Mouse (Mus musculus) lung, postnatal 14 days (tissue): ENCODE measurements around the gene Rorb.

Source experiments
- DNase-seq: peaks from one replicate; pipeline ENCODE4 v3.0.0; 2021

The Rorb gene

DNA sequence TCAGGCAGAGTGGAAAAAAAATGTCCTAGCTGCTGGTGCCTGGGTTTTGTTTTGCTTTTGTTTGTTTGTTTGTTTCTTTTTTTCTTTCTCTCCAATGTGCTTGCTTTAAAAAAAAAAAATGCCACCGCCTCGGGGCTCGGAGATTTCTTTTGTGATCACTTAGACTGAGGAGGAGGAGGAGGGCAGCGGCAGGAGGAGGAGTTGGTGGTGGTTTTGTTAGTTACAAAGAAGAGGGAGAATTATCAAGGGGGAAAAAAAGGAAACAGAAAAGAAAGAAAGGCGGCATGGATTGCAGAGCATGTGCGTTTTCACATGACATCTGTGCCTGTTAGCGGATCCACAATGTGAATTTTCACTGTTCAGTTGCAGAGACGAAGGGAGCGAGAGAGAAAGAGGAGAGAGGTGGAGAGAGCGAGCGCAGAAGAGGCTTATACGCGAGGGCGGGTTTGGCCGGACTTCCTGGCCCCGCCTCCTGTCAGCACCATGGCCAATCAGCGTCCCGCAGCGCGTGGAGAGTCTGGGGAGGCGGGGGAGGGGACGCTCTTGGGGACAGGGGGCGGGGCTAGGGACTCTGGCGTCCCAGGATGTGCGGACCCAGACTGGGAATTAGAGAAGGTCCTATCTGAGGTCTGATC, at the start of gene Rorb:
TSS of gene Rorb (minus strand) at position 404 of the 635 bp plus-strand sequence.
- DNase-seq = peak; percentile 77

DNA sequence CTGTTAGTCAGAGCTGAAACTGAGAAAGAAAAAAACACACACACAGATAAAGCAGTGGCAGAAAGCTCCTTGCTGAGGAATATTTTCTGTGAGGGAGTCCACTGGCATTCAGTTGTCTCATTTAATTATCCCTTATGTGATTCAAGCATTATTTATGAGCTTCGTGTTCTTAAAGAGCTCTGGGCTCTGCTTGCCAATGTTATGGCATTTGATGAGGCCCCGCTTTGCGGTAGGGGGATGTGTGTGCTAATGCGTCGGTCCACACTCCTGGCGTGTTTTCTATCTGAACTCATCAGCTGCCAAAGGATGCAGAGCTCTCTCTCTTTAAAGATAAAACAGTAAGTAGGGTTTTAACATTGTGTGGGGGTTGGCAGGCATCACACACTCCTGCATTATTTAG, 37.9 kb upstream of the Rorb start:
- DNase-seq = no peak

DNA sequence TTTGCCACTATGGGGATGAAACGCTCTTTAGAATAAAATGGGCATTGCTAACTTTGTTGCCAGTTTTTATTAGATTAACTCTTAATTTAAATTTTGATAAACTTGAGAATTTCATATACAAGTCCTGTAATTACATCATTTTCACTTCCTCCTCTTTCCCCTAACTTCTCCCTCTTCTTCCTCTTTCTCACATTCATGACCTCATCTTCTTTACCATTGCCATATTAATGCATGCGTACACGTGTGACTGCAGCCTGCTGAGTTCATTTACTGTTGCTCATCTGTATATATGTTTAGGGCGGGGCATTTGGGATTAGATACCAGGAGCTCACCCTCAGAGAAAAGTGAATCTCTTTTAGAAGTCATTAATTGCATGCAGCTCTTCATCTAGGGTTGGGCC, 33.5 kb upstream of the Rorb start:
- no peak for DNase-seq

DNA sequence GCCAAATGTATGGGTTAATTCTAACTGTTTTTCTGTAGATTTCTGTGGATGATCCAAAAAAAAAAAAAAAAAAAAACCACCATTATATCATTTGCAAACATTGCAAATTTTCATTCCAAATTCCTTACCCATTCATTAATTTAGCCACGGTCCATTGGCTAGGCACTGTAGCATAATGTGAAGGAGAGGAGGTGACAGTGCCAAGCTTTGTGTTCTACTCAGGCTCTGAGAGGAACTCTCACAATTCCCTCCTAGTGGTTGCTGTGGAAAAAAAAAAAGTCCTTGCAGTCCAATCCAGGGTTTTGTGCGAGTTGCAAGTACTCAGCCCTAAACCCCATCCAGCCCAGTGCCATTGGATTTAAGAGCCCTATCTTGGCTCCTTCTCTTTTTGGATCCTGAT, 25.9 kb upstream of the Rorb start:
- no peak for DNase-seq

DNA sequence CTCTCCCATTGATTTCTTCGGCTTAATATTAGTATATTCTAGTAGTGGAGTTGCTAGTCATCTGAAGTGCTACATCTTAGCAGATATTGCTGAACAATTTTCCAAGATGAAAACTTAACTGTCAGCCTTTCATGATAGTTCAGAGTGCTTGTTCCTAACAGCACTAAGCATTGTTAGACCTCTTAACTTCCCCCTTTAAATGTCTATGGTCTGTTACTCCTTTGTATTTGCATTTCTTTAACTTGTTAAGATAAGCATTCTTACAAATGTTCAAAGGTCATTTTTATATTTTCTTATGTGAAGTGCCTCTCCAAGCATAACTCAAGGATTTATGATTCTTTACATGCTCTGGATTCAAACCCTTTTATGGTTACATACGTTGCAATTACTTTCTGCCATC, 24.8 kb upstream of the Rorb start:
- DNase-seq = no peak

DNA sequence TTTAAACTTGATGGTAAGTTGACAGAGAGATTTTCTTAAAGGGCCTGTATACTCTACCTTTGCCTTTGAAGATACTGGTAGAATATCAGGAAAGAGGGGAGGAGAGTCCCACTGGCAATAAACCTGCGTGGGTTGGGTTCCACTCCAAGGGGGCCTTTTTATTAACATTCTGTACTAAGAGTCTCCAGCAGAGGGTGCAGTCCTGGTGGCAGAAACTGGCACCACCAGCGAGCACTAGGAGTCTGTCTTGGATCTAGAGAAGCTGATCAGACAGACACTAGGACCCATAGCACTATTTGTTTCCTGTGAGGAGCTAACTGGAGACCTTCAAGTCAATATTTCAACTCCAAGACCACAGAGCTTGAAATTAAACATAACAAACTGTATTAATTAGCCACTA, 11.3 kb upstream of the Rorb start:
- no peak for DNase-seq

DNA sequence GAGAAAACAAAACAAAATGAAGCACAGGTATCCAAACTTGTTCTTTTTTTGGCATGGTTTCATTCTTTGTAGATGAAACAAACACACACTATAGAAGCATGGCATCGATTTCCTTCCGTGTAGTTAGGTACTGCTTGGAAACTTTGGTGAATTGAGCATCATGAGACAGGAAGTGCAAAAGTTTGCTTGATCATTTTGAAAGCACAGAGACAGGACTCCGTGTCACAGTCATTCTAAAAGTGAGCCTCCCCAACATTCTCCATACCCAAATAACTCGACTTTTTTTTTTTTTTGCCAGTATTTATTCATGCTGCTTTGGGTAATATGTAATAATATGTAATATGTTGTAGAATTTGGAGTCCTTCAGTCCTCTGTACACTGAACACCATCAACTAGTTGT, 1.2 kb upstream of the Rorb start:
- no peak for DNase-seq

DNA sequence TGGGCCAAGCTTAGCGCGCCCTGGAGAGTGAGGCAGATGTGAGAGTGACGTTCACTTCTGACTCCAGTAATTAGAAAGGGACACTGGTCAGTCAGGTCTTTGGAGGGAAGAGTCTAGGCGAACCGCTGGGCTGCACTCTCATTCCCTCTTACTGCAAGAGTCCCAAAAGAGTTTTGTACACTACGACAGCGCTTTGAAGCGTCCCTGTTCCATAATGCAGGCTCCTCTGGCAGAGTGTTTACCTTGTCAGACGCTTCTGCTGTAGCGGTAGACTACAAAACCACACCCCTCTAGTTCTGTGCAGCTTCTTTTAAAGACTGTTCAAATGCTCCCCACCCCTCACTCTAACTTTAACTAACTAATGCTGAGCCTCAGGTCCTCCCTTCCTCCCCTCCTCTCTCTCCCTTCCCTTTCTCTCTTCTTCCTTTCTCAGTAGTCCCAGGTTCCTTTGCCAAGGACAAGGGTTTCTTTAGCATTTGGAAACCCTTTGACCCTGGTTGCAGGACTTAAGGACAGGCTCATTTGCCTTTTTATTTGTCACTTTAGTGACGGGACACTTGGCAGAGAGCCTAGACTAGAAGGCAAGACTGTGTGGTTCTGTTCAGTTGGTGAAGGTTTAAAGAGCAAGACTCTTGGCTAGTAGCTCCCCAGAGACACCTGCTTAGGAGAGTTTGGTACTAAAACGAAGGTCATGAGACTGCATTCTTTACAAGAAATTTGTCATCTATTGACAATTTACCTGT, 603 bp upstream of the Rorb start:
- DNase-seq = no peak

DNA sequence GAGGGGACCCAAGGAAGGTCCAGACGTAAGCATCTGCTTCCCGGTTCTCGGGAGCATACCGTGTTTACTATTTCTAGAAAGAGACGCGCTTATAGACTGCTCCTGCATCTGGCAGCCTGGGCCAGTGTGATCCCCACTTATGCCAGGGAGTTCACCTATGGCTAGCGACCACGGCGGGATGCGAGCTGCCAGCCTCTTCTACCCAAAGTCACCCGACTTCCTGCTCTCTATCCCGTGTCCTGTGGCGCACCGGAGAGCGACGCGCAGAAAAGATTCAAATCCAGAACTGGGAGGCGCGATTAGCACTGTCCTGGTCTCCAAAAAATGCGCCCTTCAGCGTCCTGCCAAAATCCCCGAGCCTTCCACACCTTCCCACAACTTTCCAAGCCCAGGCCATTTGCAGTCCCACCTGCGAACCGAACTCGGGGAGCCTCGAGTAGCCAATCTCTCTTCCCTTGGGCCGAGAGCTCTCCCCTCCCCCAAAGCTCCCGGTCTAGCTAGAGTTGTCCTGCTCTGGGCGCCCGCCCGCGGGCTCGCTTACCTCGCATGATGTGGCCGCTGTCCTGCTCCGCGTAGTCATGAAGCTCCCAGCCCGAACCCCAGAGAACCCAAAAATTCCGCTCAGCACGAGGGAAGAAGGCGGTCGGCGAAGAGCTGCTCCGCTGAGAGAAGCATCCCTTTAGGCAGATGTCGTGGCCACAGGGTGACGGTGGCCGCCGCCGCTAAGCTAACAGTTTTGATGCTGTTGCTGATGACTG, 806 bp downstream of the Rorb start:
- peak; percentile 2 for DNase-seq

DNA sequence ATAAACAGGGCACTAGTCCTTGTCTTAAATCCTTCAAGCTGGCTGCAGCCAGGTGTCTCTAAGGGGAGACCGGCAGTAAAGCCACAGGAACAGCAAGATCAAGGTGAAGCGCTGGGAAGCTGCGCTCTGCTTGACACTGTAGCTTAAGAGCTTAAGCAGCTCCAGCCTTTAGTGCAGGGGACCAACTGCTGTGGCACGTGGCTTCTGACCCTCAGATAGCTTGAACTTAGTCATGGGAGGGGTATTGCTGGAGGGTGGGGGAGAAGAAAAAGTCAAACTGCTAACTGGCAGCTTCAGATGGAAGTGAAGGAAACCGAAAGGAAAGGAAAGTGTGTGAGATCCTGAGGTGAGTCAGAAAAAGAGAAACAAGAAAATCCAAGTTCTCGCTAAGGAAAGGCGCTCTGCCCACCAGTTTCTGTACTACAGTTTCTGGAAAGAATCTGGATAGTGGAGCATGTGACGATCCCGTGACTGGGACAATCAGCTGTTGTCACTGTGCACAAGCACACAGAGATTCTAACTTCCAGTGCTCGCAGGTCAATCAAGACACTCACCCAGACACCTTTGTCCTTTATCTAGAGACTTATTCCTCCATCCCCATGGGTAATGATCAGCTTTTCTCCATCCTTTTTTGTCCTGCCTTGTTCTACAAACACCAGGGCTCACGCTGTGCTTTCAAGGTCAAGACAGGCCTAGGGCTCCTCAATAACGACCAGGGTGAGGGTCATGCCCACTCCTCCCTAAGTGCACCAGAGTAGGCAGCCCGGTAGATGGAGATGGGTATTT, 2.2 kb downstream of the Rorb start:
- DNase-seq = no peak

DNA sequence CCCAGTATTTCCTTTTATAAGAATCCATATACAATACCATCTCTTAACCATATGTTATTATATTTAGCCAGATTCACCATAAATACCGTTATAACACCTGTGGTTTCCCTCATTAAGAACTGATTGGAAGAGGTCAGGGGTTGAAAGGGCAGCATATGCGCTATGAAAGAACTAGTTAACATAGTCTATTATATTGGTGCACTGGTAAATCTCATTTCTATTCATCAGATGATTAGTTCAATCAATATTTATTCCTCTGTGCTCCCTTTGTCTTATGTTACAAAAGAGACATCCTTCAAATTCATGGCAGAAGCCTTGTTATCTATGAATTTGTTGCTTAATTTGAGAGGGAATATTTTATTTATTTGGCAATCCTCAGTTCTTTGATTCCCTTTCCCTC, 6.4 kb downstream of the Rorb start:
- no peak for DNase-seq

DNA sequence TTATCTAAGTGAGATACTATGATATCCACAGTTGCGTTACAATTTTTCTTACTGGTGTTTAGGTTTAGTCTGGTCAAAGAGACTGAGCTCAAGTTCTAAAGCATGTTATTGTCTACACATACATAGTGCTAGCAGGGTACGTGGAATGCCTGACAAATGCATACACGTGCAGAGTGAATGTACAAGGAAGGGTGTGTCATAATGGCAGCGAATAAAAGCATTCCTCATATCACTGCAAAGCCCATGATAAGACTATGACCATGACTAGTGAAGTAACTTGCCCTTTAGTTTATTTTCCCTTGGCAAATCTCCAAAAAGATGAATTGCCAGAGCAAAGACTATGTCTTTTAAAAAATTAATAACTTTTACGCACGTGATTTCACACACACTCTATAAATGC, 13.8 kb downstream of the Rorb start:
- no peak for DNase-seq

DNA sequence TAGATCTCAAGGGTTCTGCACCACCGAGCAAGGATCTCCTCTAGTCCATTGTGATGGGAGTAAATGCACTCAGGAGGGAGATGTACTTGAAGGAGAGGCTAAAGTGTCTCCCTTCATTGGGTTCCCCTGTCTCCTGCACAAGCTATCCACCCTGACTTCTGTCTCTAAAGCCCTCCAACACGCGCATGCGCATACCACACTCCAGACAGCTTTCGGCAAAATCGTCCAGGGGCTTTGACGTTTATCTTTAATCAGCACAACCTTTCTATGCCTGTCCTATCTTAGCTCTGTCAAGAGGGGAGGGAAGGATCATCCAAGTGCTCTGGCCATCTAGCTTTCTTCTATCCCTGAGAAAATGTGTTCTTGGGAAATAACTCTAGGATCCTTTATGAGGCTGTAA, 21.6 kb downstream of the Rorb start:
- DNase-seq = no peak

DNA sequence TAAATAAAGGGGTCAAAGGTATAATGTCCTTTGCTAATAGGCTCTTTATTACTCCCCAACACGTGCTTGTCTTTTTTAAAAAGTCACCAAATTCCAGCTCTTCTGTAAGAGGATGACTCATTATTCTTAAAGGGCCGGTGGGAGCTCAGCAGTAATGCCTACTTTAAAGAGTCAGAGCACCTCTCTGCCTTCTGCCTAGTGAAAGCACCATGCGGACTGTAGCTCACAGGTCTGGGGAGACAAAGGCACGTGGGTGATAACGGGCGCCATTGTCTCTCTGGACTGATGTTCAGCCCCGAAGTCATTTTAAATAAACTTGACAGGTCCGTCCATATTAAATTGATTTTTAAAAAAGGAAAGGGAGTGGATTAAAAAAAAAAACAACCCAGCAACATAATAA, 33.1 kb downstream of the Rorb start:
- DNase-seq = no peak

DNA sequence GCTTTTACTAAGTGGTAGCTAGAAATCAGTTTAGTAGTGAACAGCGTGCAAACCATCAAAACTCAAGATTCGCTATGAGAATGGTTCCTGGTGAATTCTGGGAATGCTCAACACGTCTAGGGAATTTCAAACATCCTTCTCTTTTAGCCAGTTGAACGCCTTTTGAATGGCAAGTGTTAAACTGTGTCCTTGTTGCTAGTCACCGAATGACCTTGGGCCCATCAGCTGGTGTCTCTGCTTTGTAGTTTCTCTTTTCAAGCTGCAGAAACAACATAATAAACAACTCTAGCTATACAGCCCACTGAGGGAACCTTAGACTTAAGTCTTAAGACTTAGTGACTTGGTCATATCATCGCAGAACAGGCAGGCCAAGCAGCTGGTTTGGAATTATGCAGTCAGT, 36.2 kb downstream of the Rorb start:
- DNase-seq = no peak

DNA sequence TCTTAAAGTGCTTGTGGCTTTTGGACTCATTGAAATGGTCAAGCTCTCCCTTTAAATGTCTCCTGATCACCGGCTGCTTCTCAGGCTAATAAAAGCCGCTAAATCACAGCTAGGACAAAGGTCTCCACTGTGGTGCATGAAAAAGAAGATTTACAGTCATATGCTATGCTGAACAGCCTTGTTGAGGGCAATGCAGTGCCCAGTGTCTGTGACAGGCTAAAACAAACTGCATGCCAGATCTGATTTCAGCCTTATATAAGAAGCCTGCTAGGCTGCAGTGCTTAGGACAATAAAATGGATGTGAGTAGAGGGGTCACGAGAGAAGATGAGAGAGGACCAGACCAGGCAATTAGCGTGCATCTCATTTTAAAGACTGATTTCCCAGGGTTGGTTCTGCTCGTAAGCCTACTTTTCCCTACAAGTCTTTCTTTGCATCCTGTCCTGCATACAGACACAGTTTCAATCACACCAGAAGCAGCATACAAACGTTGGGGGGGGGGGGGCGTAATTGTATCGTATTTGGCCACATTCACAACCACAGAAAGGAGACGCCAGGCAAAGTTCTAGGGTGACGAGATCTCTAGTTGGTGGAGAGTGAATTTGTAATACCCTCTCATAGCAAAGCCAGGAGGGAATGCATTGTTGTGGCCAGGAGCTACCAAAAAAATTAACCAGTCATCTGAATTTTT, 52.1 kb downstream of the Rorb start:
- no peak for DNase-seq

DNA sequence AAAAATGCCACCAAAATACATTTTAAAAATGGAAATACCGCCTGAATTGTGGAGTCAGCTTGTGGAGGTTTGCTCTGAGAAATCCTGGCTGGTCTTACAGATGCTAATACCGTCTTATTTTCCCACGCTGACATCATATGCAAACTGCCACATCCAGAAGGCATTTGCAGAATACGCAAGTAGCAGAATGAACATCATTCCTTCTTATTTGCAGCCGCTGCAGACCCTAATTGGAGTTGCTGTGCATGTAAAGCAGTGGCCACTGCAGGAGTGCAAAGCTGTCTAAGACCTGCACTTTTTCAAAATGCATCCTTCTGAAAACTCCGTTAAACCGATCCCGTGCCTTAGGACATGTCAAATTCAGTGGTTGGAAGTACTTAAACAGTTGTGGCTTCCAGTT, 52.8 kb downstream of the Rorb start:
- DNase-seq = no peak

DNA sequence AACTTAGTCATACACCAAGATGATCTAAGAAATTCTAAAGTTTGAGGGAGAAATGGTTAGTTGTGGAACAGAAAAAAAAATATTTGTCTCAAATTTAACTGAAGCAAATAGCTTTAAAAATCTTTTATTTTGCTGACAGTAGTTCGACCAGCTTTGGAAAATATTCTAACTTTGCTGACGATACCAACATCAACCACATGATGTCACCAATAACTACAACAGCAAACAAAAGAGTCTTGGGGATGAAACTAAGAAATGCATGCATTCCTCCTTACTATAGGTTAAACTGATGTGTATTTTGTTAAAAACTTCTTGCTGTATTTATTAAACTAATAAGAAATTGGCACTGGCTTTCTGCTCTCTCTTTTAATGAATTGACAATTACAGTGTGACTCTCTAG, 67.9 kb downstream of the Rorb start:
- no peak for DNase-seq

DNA sequence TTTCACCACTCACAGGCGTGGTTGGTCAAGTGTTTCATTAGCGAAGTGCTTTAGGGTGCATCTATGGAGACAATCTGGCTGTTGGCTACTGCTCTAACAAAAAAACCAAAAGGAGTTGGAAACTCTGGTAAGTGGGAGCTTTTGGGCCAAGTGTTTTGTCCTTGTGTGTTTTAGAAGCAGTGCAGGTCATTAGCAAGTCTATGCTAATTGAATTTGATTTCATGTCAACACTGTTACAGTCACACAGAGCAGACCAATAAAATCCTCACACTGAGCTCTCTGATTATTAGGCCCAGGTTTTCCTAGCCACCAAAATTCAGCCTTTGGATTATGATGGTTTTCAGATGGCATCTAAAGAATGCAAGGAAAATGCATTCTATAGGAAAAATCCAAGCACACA, 70.2 kb downstream of the Rorb start:
- DNase-seq = no peak

DNA sequence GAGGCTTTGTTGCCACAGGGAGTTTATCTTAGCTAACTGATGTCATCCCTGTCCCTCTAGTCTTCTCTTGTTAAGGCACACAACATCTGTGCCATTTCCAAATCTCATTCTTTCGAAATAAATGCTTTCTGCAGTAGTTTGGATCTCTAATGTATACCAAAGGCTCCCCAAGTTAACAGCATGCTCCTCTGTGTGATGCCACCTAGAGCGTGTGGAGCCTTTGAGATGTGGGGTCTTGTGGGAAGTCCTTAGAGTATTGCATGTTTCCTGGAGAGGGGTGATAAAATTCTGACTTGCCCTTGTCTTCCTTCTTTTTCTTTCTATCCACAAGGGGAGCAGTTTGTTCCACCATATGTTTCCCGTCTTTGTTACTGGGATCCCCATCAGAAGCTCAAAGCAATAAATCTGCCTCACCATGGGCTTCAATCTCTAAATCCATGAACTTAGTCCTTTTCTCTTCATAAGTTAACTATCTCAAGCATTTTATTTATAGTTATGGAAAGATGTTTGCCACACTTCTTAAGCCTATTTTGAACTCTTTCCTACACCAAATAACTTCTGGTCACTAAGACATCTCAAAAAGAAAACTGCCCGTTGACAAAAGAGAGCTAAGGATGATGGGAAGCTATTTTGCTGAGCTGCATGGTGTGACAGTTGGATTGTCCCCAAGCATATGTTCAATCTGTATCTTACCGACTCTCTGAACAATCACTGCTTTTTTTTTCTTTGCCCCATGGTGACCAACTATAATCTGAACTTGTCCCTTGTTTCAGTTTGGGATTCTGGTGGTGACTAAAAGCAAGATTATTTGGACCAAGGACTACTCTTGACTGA, 76.3 kb downstream of the Rorb start:
- no peak for DNase-seq

DNA sequence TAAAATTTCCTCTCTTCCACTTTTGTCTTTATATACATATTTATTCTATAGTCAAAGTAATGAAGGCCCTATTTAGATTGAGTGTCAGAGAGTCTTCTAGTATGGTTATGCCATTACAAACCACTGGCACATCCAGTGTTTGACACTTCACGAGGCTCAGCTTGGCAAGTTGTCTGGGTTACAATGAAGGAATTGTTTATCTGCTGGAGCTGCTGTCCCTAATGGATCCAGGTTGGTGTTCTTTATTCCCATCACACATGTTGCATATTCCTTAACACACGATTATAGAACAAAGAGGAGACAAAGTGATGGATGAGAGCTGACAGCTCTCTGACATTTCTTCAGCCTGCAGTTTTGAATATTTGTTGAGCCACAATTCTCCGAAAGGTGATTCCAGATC, 77.0 kb downstream of the Rorb start:
- DNase-seq = no peak

DNA sequence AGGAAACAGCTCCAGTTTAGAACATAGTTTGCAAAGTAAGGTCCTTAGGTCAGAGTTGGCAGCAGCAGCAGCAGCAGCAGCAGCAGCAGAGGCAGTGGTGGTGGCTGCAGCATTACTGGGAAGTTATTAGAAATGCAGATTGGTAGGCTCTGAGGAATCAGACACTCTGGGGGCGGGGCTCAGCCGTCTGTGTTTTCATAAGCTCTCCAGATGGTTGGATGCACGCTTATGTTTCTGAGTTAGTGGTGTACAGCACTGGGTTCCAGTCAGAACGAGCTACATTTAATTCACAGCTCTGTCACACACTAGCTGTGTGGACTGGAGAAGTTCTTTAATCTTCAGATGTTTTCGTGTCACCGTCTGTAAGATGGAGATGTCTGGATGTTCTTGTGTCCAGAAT, 105.9 kb downstream of the Rorb start:
- DNase-seq = no peak
